Mouse (Mus musculus) bone marrow macrophage, adult 2 months (primary cell): ENCODE results near the gene Olfr781.

Experiments
- CTCF ChIP-seq: IDR thresholded peaks from 2 replicates; pipeline ENCODE4 v1.5.1; 2012; ENCODE audit warnings: low read depth, mild to moderate bottlenecking, low read length, moderate library complexity
- POLR2A ChIP-seq: IDR thresholded peaks from 2 replicates; pipeline ENCODE4 v1.6.1; 2012; ENCODE audit warnings: mild to moderate bottlenecking, low read depth, low read length, borderline replicate concordance

GRCm38 (mm10) chr10:129317817-129318216 is 10.8 kb upstream of the Olfr781 start, which contains the start of gene Olfr780:
- TF ChIP-seq CTCF (no peak), POLR2A (no peak)
